Mouse (Mus musculus): ENCODE measurements around the gene Mfn2.

GRCm38 (mm10) chr4:147886158-147886557, 18.3 kb downstream of the Mfn2 start:
- TF ChIP-seq CTCF (IDR thresholded peaks at IDR 0.05; ENCODE audit: control insufficient read depth, insufficient read depth, insufficient read length), result no peak
- no peak for TF ChIP-seq USF1 (IDR thresholded peaks at IDR 0.05; ENCODE audit: low read depth)
- no peak for TF ChIP-seq FOSL1 (IDR thresholded peaks at IDR 0.05; ENCODE audit: insufficient read depth, low read length, poor library complexity, severe bottlenecking)
- no peak for TF ChIP-seq MYOD1 (IDR thresholded peaks at IDR 0.05; ENCODE audit: control insufficient read depth, insufficient read length, low read depth)
- TF ChIP-seq MAX (IDR thresholded peaks at IDR 0.05), result no peak
- TF ChIP-seq MYOG (IDR thresholded peaks at IDR 0.05; ENCODE audit: control insufficient read depth, extremely low read depth, insufficient read length), result no peak
- TF ChIP-seq CEBPB (IDR thresholded peaks at IDR 0.05; ENCODE audit: low read depth), result no peak

All from C2C12 (cell line).